Mouse (Mus musculus): ENCODE results near the gene Tmem143. TPM values are rescaled to one million over a fixed set of nuclear protein-coding genes. Genes with fewer than 3 reads are reported as not detected.
A peak's percentile ranks its signal among the peaks of the same experiment; 100 is the strongest.

Tmem143 gene
- 5.5 and 5.8 TPM in 2 replicates for polyA plus RNA-seq (2014; fragmentation: Nextera tagmentation; extraction: Ambion mirVana)

DNA sequence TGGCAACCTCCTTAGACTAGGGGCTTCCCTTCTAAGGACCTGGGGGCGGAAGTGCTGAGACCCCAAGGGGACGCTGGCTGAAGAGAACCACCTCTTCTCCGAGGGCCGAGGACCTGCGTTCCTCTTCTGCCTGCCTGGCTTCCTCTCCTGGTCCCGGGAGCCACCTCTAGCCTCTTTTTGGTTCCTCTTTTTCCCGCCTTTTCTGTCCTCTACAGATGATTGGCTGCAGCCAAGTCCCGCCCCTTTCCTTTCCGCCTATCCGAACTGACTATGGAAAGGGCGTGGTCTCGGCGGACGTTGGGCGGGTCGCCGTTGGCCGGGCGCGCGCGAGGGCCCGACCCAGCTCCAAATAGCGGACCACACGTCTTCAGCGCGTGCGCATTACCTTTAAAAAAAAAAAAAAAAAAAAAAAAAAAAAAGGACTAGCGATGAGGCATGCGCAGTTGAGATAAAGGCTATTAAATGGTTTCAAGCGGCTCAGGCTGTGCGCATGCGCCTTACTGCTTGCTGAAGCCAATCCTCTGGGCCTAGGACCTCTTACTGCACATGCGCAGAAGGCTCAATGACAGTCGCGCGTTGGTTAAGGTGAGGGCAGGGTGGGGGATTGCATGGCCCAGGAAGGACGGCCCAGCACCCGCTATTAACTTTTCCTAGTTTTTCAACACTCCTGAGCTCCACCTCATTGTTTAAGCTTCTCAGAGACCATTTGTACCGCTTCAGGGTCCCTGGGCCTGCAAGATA lies at the start of gene Tmem143, which contains the start of gene Syngr4:
Tmem143 (plus strand) TSS at position 425 of the 741 bp plus-strand sequence.
Syngr4 (minus strand) TSS at position 198 of the 741 bp plus-strand sequence.
- H3K4me3 ChIP-seq (ENCODE audit: low read depth, low read length): peak within 1 kb of the TSS; percentile 62
- WGBS (ENCODE audit: insufficient replicate concordance): 1% methylated on average over 40 of the region's 40 CpGs
- peak within 1 kb of the TSS; percentile 66 for H3K27ac ChIP-seq (ENCODE audit: low read depth, low read length)

DNA sequence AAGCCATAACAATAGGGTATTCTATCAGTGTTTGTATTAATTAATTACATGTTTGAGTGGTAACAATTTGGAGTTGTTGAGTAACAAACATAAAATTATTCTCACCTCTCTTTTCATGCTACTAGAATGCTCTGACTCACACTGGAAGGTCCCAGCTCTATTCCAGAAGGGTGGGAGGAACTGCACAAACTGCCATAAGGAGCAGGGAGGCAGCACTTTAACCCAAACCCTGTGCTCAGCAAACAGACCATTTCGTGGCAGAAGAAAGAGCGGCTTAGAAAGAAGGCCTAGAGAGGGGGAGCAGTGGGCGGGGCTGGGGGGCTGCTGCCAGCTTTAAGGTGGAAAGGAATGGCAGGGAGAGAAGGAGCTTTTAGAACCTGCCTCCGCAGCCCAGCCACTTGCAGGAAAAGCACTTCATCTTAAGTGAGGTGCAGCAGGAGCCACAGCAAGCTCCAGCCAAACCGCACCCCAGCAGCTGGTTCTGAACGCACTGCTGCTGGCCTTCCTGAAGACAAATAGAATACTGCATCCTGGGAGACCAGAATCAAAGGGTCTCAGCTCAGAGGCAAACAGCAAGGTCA lies 48.2 kb upstream of the Tmem143 start:
- H3K9ac ChIP-seq (ENCODE audit: low read depth, low read length): no peak overlapping the region
- no peak for ATAC-seq (replicated peaks; ENCODE audit: insufficient number of reproducible peaks, low FRiP score, low TSS enrichment)
- 20% methylated on average over 6 of the region's 6 CpGs for WGBS (ENCODE audit: insufficient replicate concordance)

More for the DNA sequence above, at the start of gene Tmem143, which contains the start of gene Syngr4:
- Histone ChIP-seq H3K27me3 (ENCODE audit: control insufficient read depth, insufficient read depth, low read length) (no peaks in the 10 kb centered on the region), H3K9me3 (replicated peaks; ENCODE audit: control insufficient read depth, low read length) (no peaks in the 10 kb centered on the region), H3K36me3 (ENCODE audit: control insufficient read depth, insufficient read depth, low read length) (no peaks in the 10 kb centered on the region), H3K4me2 (peak within 1 kb of the TSS; percentile 95), H3K4me1 (ENCODE audit: control insufficient read depth, insufficient read depth, low read length) (no peaks in the 10 kb centered on the region; the same call in 1 of the 2 replicates), H3K9ac (ENCODE audit: low read depth, low read length) (peak within 1 kb of the TSS; percentile 85)
- ATAC-seq (replicated peaks; ENCODE audit: insufficient number of reproducible peaks, low FRiP score, low TSS enrichment): peak; percentile 86

DNA sequence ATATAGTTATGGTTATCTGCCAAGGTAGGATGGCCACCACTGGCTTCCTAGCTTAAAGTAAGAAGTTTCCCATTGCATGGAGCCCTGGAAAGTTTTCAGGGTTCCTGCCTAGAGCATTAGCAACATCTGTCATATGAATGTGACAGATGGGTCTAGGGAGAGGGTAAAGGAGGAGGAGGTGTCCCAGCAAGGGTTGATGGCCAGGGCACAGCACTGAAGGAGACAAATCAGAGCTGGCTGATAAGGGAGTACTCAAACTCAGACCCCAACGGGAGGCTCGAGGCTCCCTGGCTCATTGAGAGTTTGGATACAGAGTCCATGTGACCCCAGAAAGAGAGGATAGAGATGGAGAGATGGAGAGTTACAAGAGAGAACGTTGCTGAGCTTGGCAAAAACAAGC lies 46.1 kb upstream of the Tmem143 start:
- H3K36me3 ChIP-seq (ENCODE audit: control insufficient read depth, insufficient read depth, low read length): no peaks in the 10 kb centered on the region
- ATAC-seq (replicated peaks; ENCODE audit: insufficient number of reproducible peaks, low FRiP score, low TSS enrichment): no peak
- H3K9me3 ChIP-seq (replicated peaks; ENCODE audit: control insufficient read depth, low read length): no peaks in the 10 kb centered on the region
- no peak overlapping the region for H3K9ac ChIP-seq (ENCODE audit: low read depth, low read length)
- no peak overlapping the region for H3K4me2 ChIP-seq
- no peak overlapping the region for H3K27ac ChIP-seq (ENCODE audit: low read depth, low read length)
- 49% methylated on average over 3 of the region's 3 CpGs for WGBS (ENCODE audit: insufficient replicate concordance)
- peaks cover 13% of the 10 kb centered on the region for H3K27me3 ChIP-seq (ENCODE audit: control insufficient read depth, insufficient read depth, low read length)
- no peaks in the 10 kb centered on the region for H3K4me1 ChIP-seq (ENCODE audit: control insufficient read depth, insufficient read depth, low read length)
- H3K4me3 ChIP-seq (ENCODE audit: low read depth, low read length): no peak overlapping the region

More for the DNA sequence above, 48.2 kb upstream of the Tmem143 start:
- no peaks in the 10 kb centered on the region for H3K9me3 ChIP-seq (replicated peaks; ENCODE audit: control insufficient read depth, low read length)
- peaks cover 14% of the 10 kb centered on the region for H3K27me3 ChIP-seq (ENCODE audit: control insufficient read depth, insufficient read depth, low read length)
- H3K4me2 ChIP-seq: no peak overlapping the region
- no peaks in the 10 kb centered on the region for H3K4me1 ChIP-seq (ENCODE audit: control insufficient read depth, insufficient read depth, low read length)
- no peak overlapping the region for H3K27ac ChIP-seq (ENCODE audit: low read depth, low read length)
- no peak overlapping the region for H3K4me3 ChIP-seq (ENCODE audit: low read depth, low read length)
- H3K36me3 ChIP-seq (ENCODE audit: control insufficient read depth, insufficient read depth, low read length): no peaks in the 10 kb centered on the region

GRCm38 (mm10) chr7:45853089-45853488 lies 43.7 kb upstream of the Tmem143 start:
- no peaks in the 10 kb centered on the region for H3K9me3 ChIP-seq (replicated peaks; ENCODE audit: control insufficient read depth, low read length)
- no peak overlapping the region for H3K9ac ChIP-seq (ENCODE audit: low read depth, low read length)
- no peak for ATAC-seq (replicated peaks; ENCODE audit: insufficient number of reproducible peaks, low FRiP score, low TSS enrichment)
- no peak overlapping the region for H3K4me2 ChIP-seq
- H3K36me3 ChIP-seq (ENCODE audit: control insufficient read depth, insufficient read depth, low read length): no peaks in the 10 kb centered on the region
- peaks cover 31% of the 10 kb centered on the region for H3K27me3 ChIP-seq (ENCODE audit: control insufficient read depth, insufficient read depth, low read length)
- 76% methylated on average over 12 of the region's 12 CpGs for WGBS (ENCODE audit: insufficient replicate concordance)
- H3K27ac ChIP-seq (ENCODE audit: low read depth, low read length): no peak overlapping the region
- no peak overlapping the region for H3K4me3 ChIP-seq (ENCODE audit: low read depth, low read length)
- H3K4me1 ChIP-seq (ENCODE audit: control insufficient read depth, insufficient read depth, low read length): no peaks in the 10 kb centered on the region

DNA sequence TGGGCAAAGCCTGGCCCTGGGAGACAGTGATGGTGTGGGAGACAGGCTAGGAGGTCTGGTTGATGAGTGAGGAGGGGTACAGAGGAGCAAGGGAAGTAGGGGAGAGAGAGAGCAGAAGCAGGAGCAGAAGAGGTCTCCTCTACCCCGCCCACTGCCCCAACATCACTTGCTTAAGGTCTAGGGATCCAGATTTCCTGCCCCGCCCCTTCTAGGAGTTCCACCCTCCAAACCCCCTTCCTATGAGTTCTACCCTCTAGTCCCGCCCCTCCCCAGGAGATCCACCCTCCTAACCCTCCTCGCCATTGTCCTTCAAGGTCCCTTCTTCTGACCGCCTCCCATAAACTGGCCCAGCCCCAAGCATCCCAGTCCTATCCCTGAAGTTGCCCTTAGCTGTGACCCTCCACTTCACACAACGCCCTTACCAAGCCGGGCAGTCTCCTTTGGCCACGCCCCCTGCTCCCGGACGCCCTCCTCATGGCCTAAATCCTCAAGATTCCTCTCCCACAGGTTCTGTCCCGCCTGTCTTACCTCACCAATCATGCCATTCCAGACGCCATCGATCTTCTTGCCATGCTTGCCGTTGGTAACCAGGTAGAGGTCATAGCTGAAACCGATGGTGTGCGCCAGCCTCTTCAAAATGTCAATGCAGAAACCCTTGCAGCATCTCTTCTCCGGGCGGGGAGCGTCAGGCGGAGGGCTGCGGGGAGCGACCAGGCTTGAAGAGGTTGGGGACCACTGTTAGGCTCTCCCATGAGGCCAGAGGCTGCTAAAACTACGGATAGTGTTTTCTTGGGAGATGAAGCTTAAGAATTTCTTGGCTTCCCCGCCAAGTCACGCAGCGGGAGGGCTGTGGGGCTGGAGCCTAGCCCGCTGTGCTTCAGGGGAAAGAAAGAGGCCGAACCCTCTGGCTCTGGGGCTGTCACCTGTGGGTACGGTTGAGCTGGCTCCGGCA lies 39.5 kb upstream of the Tmem143 start:
- peak; percentile 50 for ATAC-seq (replicated peaks; ENCODE audit: insufficient number of reproducible peaks, low FRiP score, low TSS enrichment)
- Histone ChIP-seq H3K9me3 (replicated peaks; ENCODE audit: control insufficient read depth, low read length) (no peaks in the 10 kb centered on the region), H3K4me3 (ENCODE audit: low read depth, low read length) (peak overlapping the region; percentile 38), H3K4me1 (ENCODE audit: control insufficient read depth, insufficient read depth, low read length) (no peaks in the 10 kb centered on the region), H3K27ac (ENCODE audit: low read depth, low read length) (no peak overlapping the region), H3K4me2 (peak overlapping the region; percentile 67), H3K36me3 (ENCODE audit: control insufficient read depth, insufficient read depth, low read length) (no peaks in the 10 kb centered on the region), H3K9ac (ENCODE audit: low read depth, low read length) (no peak overlapping the region), H3K27me3 (ENCODE audit: control insufficient read depth, insufficient read depth, low read length) (peaks cover 60% of the 10 kb centered on the region)
- WGBS (ENCODE audit: insufficient replicate concordance): 2% methylated on average over 29 of the region's 30 CpGs

DNA sequence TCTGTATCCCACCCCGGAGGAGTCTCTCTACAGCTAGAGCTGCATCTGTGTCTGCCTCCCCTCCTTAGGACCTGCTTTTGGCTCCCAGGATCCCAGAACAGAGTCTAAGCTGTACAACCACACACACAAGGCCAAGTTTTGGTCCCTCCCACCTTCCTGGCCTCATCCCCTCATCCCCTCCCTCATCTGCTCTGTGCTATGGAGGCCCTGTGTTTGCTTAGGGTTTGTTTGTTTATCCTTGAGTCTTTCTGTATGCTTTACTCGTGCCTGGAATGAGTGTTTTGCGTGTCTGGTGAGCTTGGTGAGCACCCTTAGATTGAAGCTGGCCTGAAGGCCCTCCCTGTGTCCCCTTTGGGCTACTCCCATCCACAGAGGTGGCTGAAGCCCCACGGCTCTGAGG lies 37.7 kb upstream of the Tmem143 start:
- H3K36me3 ChIP-seq (ENCODE audit: control insufficient read depth, insufficient read depth, low read length): no peaks in the 10 kb centered on the region
- H3K9ac ChIP-seq (ENCODE audit: low read depth, low read length): no peak overlapping the region
- H3K27me3 ChIP-seq (ENCODE audit: control insufficient read depth, insufficient read depth, low read length): peaks cover 59% of the 10 kb centered on the region
- 44% methylated on average over 4 of the region's 4 CpGs for WGBS (ENCODE audit: insufficient replicate concordance)
- H3K4me3 ChIP-seq (ENCODE audit: low read depth, low read length): no peak overlapping the region
- no peaks in the 10 kb centered on the region for H3K4me1 ChIP-seq (ENCODE audit: control insufficient read depth, insufficient read depth, low read length)
- no peak overlapping the region for H3K4me2 ChIP-seq
- no peak for ATAC-seq (replicated peaks; ENCODE audit: insufficient number of reproducible peaks, low FRiP score, low TSS enrichment)
- no peak overlapping the region for H3K27ac ChIP-seq (ENCODE audit: low read depth, low read length)
- H3K9me3 ChIP-seq (replicated peaks; ENCODE audit: control insufficient read depth, low read length): no peaks in the 10 kb centered on the region

DNA sequence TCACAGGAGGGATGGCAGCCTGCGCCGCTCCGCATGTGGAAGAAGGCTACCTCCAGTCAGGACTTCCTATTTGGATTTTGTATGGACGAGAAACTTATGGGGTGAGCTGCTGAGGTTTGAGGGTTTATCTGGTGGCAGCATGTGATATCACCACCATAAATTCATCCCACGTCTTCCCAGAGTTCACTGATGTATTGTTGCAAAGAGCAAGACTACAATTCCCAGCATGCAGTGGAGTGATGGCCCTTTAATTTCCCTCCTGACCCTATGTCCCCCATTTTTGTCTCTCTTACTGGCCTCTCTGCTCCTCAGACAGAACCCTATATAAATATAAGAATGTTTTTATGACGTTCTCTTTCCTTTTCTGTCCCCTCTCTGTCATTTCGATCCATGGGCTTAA lies 33.9 kb upstream of the Tmem143 start:
- Histone ChIP-seq H3K36me3 (ENCODE audit: control insufficient read depth, insufficient read depth, low read length) (no peaks in the 10 kb centered on the region), H3K4me3 (ENCODE audit: low read depth, low read length) (no peak overlapping the region), H3K9ac (ENCODE audit: low read depth, low read length) (no peak overlapping the region), H3K27me3 (ENCODE audit: control insufficient read depth, insufficient read depth, low read length) (peaks cover 57% of the 10 kb centered on the region), H3K4me1 (ENCODE audit: control insufficient read depth, insufficient read depth, low read length) (peaks cover 2% of the 10 kb centered on the region; the same call in 1 of the 2 replicates), H3K4me2 (no peak overlapping the region), H3K27ac (ENCODE audit: low read depth, low read length) (no peak overlapping the region), H3K9me3 (replicated peaks; ENCODE audit: control insufficient read depth, low read length) (no peaks in the 10 kb centered on the region)
- no peak for ATAC-seq (replicated peaks; ENCODE audit: insufficient number of reproducible peaks, low FRiP score, low TSS enrichment)
- WGBS (ENCODE audit: insufficient replicate concordance): 82% methylated on average over 7 of the region's 7 CpGs

DNA sequence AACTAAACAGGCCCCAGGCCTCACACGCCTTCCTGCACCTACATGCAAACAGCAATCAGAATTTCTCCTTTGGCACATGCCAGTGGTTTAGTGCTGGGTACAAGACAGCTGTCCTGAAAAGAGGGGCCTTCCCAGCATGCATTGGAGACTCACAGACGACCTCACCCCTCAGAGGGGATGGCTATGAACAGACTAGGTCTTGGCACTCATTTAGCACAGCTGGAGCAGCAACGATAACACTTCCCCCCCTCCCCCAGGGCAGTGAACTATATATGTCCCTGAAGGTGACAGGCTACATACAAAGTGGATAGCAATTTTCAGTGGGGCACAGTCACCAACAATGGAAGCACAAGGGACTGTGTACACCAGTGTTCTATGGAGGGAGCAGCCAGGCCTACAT lies 32.3 kb upstream of the Tmem143 start:
- no peak overlapping the region for H3K9ac ChIP-seq (ENCODE audit: low read depth, low read length)
- H3K27me3 ChIP-seq (ENCODE audit: control insufficient read depth, insufficient read depth, low read length): peaks cover 56% of the 10 kb centered on the region
- no peak for ATAC-seq (replicated peaks; ENCODE audit: insufficient number of reproducible peaks, low FRiP score, low TSS enrichment)
- H3K4me1 ChIP-seq (ENCODE audit: control insufficient read depth, insufficient read depth, low read length): peaks cover 6% of the 10 kb centered on the region; the same call in 1 of the 2 replicates
- no peak overlapping the region for H3K4me3 ChIP-seq (ENCODE audit: low read depth, low read length)
- H3K9me3 ChIP-seq (replicated peaks; ENCODE audit: control insufficient read depth, low read length): no peaks in the 10 kb centered on the region
- 61% methylated on average over 3 of the region's 3 CpGs for WGBS (ENCODE audit: insufficient replicate concordance)
- no peak overlapping the region for H3K27ac ChIP-seq (ENCODE audit: low read depth, low read length)
- no peaks in the 10 kb centered on the region for H3K36me3 ChIP-seq (ENCODE audit: control insufficient read depth, insufficient read depth, low read length)
- H3K4me2 ChIP-seq: no peak overlapping the region
